Mouse (Mus musculus): ENCODE measurements around the gene Hipk2.
A peak's percentile ranks its signal among the peaks of the same experiment; 100 is the strongest.

Hipk2 gene

DNA sequence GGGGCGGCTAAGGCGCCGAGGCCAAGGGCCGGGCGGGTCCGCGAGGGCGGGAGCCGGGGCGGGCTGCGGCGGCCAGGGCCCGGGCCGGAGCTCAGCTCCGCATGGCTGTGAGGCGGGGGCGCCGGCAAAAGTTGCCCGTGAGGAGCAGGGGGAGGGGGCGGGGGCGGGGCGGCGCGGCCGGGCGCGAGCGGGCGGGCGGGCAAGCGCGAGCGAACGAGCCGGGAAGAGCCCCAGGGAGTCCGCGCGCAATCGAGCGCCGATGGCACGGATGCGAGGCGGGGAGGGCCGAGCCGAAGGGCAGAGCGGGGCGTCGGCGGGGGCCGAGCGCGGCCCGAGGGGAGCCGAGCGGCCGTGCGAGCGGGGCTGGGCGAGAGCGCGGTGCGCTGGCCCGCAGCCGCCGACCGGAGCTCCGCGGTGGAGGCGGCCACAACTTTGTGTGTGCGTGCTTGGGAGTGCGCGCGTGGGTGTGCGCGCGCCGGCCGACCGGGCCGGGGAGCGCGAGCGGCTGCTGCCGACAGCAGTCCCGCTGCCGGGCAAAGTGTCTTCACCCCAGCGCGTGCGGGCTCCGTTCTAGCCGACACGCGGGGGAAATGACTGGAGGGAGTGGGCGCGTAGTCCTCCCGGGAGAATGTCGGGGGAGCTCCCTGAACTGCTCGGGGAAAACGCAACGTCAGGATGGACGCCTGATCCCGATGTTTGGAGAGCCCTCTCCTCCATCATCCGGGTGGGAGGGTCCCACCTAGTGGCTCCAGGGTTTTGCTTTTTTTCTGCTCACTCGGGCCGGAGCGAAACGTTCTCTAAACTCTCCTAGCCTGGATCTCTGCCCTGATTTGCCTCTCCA, at the start of gene Hipk2:
Gene Hipk2 (minus strand): TSS at position 95 of the 841 bp plus-strand sequence.
- peak; percentile 76 for DNase-seq (ENCODE audit: low spot score)

DNA sequence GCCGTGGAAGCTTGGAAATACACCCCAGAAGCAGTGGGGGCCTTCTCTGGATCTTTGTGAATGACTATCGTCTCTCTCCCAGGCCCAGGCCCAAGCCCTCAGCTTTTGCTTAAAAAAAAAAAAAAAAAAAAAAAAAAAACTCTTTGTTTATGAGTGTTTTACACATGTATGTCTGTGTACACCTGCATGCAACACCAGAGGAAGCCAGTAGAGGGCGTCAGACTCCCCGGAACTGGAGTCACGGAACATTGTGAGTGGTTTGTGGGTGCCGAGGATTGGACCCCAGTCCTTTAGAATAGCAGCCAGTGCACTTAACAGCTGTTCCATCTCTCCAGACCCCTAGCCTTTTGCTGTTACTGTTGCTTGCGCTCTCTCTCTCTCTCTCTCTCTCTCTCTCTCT, 49.8 kb upstream of the Hipk2 start:
- no peak for DNase-seq (ENCODE audit: low spot score)

DNA sequence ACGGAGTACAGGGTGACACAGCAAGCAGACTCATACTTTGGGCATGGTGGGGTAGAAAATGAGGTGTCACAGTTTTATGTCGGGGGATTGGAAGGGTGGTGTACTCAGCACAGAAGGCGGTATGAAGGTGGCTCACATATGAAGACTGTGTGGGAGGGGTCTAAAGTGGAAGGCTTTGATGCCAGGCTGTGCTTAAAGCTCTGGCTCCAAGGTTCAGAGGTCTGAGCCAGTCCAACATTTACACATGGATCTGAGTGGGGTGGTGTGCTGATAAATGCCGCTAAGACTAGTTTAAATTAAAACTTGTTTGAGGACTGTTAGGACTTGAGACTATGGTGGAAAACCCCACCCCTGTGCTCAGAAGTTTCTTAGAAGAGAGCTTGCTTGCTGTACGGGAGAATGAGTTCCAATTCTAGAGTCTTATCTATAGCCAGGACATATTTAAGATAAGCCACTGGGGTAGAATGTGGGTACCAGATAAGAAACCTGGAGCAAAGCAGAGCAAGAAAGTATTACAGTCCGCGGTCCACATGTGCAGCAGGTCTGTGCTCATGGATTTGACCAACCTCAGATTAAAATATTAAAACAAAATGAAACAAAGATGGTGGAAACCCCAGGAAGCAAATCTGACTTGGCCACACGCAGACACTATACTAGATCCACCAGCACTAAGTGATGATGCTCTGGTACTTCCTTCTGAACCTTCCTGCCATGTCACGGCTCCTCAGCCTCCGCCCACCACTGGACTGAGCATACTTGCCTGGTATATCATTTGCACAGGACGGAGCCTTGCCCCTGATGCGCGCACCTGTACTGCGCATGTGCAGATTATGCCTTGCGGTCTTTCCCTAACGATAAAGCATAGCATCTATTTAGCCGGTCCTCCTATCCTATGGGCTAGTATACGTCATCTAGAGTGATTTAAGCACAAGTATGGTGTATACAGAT, 48.2 kb upstream of the Hipk2 start:
- DNase-seq (ENCODE audit: low spot score), result peak; percentile 75

DNA sequence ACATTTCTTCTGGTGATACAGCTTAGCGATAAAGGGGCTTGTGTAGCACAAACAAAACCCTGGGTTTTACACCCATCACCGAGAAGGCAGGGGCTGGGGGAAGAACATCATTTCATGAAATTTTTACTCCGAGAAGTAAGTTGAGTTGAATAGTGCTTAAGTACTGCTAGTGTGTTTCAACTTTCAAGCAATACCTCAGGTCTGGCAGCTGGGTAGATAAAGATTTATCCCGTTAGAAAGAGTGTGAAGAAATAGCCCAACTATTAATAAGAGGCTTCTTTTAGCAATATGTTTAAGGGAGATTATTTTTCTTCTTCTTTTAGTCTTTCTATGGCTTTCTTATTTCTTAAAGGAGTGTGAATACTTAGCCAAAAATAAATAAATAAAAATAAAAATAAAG, 47.5 kb upstream of the Hipk2 start:
- DNase-seq (ENCODE audit: low spot score), result no peak

DNA sequence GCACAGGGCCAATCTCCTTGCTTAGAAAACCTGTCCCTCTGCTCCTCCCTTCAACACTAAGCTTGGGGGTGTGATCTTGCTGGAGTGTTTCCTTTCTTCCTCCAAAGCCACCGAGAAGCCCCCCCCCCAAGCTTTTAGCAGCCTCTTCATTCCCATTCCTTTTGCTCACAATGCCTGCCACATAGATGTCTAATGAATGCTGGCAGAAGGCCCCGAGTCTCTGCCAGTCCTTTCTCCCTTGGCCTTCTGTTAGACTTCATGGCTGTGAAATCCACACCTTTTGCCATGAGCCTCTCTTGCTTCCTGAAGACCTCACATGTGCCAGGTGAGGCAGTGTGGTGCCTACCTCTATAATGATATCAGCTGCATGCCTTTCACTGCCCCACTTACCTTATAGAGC, 46.6 kb upstream of the Hipk2 start:
- DNase-seq (ENCODE audit: low spot score), result no peak

DNA sequence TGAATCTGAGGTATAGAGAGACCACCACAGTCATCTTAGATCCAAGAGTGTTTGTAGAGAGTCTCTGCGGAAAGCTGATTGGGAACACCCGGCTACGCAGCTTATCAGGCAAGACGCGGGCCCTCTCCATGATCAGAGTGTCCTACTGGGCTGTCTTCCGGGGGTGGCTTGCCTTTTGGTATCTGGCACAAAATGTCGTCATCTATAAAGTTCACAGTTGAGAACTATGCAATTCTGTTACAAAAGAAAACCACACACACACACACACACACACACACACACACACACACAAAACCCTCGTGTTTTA, 45.8 kb upstream of the Hipk2 start:
- peak; percentile 50 for DNase-seq (ENCODE audit: low spot score)

DNA sequence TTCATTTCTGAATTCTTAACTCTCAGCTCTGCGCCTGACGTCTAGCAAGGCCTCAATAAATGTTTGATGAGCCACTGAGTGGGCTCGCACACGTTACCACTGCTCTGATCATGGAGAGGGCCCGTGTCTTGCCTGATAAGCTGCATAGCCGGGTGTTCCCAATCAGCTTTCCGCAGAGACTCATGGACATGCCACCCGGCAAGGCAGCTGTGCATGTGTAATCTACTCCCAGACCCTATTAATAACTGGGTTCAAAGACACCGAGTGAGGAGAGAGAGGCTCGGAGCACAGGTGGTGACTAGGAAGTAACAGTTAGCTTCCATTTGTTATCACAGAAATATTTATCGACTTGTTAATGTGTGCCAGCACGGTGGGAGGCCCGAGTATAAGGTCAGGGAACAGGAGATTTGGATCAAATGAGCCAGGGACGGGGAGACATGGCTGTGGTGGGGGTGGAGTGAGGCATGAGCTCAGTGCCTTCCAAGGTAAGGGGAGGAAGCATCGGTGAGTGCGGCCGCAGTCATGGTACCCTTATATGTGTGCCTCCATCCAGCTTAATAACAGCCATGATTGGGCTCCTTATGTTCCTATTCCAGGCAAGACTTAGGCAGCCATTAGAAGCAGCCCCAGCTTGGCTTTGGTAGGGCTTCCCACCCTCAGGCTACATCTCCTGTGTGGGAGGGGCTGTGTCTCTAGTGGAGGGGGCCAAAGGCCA, 45.3 kb upstream of the Hipk2 start:
- DNase-seq (ENCODE audit: low spot score), result peak; percentile 60

DNA sequence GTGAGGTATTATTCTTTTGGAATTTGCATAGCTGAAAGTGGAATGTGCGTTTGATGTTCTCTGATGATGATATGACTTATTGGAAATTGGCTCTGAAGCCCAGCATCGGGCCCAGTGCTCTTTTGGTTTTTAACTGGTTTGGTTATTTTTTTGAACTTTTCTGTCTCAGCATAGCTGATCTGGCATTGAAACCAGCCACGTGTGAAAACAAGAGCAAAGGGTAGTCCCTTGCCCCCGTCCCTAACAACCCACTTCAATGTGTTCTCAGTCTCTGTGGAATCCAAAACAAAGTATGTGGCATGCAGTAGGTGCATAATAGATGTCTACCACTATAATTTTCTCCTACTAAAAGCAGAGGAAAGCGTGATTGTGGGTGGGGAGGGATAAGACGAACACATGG, 44.2 kb upstream of the Hipk2 start:
- DNase-seq (ENCODE audit: low spot score), result no peak

DNA sequence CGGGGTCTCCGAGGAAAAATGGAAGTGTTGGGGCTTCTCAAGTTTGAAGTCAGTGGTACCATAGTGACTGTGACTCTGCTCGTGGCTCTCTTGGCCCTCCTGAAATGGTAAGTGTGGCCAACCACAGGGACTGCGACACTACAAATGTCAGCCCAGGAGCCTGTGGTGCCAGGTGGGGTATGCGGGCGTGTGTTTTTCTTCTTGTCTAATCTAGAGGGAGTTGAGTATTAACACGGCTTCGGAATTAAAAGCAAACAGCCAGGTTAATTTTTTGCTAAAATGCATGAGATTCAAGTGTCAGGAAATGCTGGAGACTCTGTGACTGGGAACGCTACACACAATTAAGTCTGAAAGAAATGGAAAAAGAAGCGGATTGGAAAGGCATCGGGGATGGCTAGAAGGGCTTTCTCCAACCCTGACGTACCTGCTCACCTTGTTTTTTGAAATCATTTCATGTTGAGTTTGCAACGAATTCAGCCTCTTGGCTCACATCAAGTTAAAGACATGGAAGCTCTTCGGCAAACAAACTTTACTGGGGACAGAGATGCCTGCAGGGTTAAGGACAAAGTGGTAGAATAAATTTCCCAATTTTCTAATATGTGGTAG, 43.3 kb upstream of the Hipk2 start:
- no peak for DNase-seq (ENCODE audit: low spot score)

DNA sequence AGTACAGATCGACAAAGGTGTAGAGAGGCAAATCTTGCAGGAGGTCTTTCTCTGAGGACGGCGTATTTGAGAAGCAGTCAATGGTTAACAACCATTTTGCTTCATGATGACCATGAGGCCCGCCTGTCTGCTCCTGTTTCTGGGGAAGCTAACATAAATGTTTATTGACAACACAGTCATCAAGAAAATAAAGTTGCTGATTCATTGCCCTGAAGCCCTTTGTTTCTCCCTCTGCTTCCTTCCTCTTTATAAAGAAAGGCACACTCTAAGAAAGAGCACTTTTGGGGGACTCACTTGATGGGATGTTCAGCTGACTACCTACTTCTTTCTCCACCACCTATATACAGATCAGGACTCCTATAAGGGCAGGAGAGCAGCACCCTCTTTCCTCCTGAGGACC, 42.8 kb upstream of the Hipk2 start:
- no peak for DNase-seq (ENCODE audit: low spot score)

DNA sequence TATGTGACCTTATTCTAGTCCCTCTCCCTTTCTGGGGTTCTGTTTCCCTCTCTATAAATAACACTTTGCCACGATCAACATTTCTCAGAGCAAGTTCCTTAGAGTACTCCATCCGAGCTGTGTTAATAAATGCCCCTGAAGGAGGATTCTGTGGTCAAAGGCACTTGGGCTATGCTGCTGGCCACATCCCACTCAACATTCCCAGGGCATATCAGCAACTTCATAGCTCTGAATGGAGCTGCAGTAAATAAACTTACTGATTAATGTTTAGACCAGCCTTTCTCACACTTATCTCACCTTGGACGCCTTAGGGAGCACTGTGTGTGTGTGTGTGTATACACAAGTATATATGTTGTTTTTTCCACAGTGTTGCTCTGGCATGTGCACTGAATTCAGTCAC, 41.5 kb upstream of the Hipk2 start:
- no peak for DNase-seq (ENCODE audit: low spot score)

DNA sequence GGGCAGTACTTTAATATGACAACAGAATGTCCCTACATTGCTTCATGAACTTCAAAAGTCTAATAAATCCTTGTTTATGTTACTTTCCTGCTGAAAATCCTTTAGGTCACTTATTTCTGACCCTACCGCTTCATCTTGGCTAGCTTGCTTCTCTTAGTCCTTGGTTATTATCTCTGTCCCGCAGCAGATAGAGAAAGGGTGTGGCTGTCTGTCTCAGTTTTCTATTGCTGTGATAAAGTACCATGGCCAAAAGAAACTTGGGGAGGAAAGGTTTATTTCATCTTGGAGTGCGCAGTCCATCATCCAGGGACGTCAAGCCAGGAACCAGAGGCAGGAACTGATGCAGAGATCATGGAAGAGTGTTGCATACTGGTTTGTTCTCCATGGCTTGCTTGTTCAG, 40.6 kb upstream of the Hipk2 start:
- no peak for DNase-seq (ENCODE audit: low spot score)

DNA sequence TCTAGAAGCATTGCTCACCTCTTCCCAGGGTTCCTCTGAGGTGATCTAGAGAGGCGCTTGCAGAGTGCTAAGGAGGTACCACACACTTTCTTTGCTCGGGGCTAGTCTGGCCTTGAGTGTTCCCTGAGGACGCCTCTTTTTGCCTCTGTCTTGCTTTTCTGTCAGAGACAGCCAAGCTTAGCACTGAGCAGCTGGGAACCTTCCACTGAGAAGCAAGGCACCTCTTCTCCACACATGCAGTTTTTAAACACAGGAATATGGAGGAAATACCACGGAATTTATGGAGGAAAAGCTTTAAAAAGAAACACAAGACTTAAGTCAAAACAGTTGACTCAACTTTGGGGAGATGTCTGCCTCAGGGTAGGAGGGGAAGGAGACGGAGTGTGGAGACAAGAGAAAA, 39.8 kb upstream of the Hipk2 start:
- no peak for DNase-seq (ENCODE audit: low spot score)

DNA sequence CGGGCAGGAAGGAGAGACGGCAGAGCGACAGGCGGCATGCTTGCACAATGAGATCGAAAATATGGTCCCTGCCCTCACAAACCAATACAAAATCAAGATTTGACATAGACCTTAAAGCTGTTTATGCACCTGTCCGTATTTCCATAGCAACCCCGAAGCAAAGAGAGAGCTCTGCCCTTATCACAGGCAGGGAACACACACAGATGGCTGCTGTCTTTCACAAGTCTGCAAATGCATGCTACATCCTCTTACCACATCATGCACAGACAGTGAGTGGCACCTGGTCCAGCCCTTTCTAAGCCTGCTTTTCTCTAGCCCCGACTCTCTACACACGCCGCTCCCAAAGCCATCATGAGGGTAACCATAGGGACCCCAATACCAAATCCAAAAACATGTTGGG, 38.2 kb upstream of the Hipk2 start:
- DNase-seq (ENCODE audit: low spot score), result no peak

DNA sequence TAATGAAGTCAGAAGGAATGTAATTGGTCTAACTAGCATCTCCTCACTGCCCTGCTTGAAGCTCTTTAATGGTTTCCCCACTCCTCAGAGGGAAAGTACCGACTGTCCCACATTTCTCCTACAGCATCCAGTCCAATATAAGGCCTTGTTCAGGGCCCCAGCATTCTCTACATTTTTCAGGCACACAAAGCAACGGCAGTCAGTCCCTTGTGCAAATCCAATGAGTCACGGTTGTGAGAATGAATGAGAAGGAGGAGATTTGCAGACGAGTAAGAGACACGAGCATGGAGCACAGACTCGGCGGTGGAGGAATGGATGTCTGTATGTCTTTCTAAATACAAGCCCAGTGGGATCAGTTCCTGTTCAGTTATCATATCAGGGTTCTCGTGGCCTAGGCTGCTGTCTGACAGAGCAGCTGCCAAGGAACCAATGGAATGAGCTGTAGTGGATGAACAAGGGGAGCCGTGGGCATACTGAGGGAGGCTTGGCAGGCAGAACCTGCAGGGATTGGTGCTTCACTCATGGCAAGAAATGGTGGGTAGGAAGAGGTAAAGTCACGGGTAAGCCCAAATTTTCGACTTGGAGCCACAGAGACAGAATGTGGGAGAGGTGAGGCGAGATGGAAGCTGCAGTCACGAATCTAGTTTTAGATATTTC, 37.5 kb upstream of the Hipk2 start:
- no peak for DNase-seq (ENCODE audit: low spot score)

DNA sequence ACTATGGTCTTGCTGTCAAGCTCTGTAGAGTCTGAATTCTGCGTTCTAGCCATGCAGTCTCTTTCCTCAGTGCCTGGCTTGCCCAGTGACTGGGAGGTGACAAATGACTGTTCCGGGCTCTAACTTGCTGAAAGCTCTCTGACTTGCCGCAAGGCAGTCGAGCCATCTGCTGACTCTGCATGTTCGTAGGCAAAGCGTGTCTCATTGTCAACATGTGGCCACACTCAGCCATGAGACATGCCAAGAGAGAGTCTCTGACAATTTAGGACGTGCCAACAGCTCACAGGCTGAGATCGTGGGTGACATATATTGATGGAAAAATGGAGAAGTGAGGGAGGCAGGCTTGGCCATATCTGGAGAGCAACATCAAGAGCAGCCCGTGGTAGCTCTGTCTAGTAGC, 36.9 kb upstream of the Hipk2 start:
- DNase-seq (ENCODE audit: low spot score), result no peak

DNA sequence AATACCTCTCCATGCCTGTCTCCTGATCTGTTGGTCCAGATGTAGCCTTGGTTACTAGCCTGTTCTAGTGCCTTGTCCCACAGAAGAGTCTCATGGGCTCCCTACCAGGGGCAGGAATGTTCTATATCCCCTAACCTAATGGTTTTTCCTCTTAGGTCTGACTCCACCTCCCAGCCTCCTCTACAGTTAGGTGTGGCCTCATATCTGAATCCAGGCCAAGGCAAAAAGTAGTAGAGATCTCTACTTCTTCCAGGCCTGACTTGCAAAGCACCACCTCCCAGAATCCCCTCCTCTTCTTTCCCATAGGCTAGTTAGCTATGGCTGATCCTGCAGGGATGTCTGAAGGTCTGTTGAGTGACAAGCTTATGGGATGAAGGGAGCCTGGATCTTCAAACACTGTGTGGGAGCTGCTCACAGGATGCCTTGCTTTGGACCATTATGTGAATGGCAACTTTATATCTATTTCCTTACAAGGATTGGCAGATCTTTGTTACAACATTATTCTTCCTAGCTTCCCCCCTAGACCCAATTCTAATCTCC, 36.2 kb upstream of the Hipk2 start:
- DNase-seq (ENCODE audit: low spot score), result no peak

DNA sequence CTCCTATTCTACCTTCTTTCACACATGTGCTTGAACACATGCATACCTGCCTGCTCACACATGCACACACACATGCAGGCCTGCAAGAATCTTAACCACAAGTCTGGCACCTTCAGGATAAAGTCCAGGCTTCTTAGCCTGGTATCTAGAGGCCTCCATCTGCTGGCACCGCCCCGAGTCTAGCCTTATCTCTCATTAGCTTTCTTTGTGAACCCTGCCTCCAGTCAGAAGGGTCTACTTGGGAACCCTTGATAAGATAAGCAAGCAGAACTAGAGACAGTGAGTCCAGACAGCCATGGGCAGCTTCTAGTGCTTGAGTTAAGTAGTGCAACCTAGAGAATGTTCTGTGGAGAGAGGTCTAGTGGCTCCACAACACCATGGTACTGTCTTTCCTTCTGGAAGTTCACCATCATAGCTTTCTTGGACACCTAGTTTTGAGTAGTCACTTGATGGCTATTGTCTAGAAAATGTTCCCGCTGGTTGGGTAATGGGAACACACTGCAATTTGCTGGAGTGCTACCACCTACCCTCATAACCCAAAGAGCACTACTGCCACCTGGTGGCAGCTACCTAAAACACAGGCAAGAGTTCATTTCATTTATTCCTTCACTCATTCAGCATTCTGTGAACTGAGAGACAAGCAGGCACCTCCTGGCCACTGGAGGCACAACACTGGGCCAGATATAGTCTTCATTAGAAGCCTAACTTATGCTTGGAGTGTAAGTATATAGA, 35.0 kb upstream of the Hipk2 start:
- DNase-seq (ENCODE audit: low spot score), result peak; percentile 73

DNA sequence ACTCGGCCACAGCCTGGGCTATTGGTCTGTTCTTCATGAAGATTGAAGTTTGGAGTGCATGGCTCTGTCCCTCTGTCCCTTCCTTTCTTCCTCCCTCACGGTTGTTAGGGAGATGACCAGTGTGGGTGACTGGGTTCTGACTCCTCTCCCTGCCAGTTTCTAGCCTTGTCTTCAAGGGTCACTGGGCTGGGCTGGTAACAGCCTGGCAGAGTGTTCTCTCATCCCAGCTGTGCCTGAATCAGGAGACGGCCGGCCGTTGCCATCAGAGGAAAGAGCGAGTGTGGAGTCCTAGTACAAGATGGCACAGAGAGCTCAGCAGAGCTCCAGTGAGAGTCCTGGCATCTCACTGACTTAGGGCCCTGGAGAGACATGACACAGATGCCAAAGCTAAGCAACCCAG, 32.4 kb upstream of the Hipk2 start:
- DNase-seq (ENCODE audit: low spot score), result no peak

DNA sequence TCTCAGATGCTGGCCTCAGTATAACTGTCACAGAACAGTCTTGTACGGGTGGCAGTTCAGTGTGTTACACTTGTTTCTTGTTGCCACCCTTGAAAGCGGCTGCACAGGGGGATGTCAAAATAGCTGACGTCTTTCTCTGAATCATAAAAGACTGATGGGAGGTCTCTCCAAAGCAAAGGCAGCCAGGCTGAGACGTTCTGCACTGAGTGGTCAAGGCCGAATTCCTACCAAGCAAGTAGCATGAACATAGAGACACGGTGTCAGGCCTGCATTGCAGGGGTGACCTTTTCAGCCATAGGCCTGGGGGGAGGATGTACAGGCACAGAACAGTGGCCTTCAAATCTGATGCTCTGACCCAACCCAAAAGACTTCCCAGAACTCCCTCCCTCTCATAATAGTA, 30.0 kb upstream of the Hipk2 start:
- no peak for DNase-seq (ENCODE audit: low spot score)
